Mouse (Mus musculus) monocyte, adult 5-6 weeks (primary cell): Measurements from ENCODE around the gene Rgs7. TPM values are rescaled to one million over a fixed set of nuclear protein-coding genes. Genes with fewer than 3 reads are reported as not detected.

Experiments
- ATAC-seq: fragments of 153-309, 156-312 bp; replicated peaks from 2 replicates; pipeline ENCODE4 v1.8.0; 2017; ENCODE audit warnings: mild to moderate bottlenecking; ENCODE audit not compliant: low TSS enrichment, insufficient number of reproducible peaks, severe bottlenecking, poor library complexity, low FRiP score
- total RNA-seq: library from RNA; stranded (forward); fragments of 200-1000, 200-491, 200-594 nt; gene quantifications from 3 replicates; pipeline ENCODE4 v1.2.3, GENCODE M21; 2017

Rgs7 gene
- total RNA-seq, 1 experiment from 2014 or later, result not detected

DNA sequence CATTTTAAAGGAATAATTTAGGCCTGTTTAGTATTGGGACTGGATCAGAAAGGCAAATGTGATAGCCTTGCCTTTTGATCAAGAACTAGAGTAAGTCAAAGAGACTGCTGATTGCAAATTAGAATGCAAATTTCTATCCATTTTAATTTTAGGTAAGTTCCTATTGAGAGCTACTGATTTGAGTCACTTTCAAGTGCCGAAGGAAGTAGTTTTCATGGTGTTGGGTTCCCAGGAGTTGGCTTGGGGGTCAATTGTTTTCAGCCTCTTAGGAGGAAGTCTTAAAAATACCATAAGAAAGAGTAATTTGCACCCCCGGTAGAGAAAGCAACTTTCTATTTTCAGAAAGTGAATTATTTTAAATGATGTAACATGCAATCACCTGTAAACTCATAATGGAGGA lies 285.3 kb downstream of the Rgs7 start:
- ATAC-seq, result no peak

- ATAC-seq, result no peak
These were observed 286.7 kb downstream of the Rgs7 start for GRCm38 (mm10) chr1:175205633-175206032.

DNA sequence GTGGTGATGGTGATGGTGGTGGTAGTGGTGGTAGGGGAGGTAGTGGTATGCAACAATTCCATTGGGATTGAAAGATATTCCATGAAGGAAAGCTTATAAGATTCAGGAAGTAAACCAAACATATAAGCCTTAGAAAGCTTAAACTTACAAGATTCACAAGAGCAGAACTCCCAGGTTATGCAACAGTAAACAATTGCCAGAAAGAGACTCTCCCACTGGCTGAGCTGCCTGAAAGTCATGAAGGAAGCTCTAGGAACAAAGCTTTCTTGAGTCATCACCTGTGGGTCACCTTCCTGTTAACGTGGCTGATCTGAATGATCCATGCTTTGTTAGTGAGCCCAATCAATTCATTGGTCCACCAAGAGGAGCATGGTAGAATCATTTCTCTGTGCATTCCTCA lies 288.8 kb downstream of the Rgs7 start:
- no peak for ATAC-seq

GRCm38 (mm10) chr1:175202902-175203301 lies 289.4 kb downstream of the Rgs7 start:
- ATAC-seq, result no peak

GRCm38 (mm10) chr1:175198881-175199280 lies 293.4 kb downstream of the Rgs7 start:
- ATAC-seq, result no peak

- no peak for ATAC-seq
These were observed 296.5 kb downstream of the Rgs7 start for GRCm38 (mm10) chr1:175195806-175196205.

DNA sequence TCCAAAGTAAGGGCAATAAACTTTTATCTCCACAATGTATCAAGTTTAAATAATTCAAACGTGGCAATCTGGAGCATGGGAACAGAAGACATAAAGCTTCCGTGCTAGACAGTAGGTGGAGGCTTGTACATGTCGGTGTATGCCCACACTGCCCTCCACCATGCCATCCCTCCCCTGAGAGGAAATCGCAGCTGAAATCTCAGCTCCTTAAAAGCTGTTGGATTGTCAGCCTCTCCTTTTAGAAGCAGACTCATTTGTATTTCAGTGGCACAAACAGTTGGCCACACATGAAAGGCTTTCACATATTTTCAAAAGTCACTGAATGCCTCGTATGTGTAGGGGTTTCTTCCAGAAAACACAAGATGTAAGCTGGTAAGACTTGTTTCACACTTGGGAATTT lies 304.1 kb downstream of the Rgs7 start:
- no peak for ATAC-seq

- no peak for ATAC-seq
These were observed 307.1 kb downstream of the Rgs7 start for GRCm38 (mm10) chr1:175185211-175185610.

- ATAC-seq, result no peak
These were observed 307.6 kb downstream of the Rgs7 start for GRCm38 (mm10) chr1:175184736-175185135.

DNA sequence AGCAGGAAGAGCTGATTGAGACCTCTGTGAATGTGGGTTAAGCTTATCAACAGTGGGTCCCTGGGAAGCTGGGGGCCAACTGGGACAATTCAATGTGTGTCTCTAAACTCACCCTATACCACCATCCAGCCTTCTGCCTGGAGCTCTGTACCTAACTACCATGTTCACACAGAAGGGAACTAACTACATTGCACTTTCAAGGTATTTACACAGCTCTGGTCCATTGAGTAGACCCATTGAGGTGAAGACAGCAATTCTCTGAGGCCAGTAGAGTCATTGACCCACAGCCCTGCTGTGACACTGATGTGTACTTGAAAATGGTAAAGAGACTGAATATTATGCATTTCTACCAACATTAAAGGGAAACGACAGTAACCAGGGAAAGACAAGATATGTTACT lies 313.6 kb downstream of the Rgs7 start:
- ATAC-seq, result no peak

GRCm38 (mm10) chr1:175174918-175175675 lies 317.2 kb downstream of the Rgs7 start:
- no peak for ATAC-seq

DNA sequence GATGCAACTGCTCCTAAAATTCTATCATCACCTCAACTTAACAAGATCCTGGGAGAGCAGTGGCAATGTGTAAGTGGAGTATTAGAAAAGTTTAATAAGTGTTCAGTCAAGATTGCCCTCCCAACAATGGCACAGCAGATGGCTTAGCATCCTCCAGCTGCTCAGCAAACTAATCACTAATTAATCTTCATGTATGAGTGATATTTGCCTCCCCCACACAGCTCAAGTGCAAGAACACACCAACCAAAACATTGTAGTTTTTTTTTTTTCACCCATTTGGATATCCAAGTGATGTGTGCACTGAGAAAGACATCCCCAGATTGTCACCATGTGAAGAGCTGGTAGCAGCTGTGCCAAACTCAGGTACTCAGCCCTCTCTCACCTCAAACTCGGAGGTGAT lies 336.8 kb downstream of the Rgs7 start:
- ATAC-seq, result no peak

GRCm38 (mm10) chr1:175143051-175143450 lies 349.2 kb downstream of the Rgs7 start:
- ATAC-seq, result no peak

GRCm38 (mm10) chr1:175128525-175128924 lies 363.8 kb downstream of the Rgs7 start:
- no peak for ATAC-seq

DNA sequence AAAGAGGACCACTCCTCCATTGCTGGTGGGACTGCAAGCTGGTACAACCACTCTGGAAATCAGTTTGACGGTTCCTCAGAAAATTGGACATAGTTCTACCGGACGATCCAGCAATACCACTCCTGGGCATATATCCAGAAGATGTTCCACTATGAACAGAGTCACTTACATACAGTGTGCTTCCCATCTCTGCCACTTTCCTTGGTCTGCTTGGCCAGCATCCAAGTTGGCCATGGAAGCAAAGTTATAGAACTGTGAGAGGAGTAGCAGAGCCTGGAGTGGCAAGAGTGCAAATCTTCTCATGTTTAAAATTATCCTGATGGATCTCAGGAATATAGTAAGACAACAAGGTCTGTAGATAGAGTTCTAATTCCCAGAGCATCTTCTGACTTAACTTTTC lies 367.9 kb downstream of the Rgs7 start:
- no peak for ATAC-seq

- ATAC-seq, result no peak
These were observed 373.3 kb downstream of the Rgs7 start for GRCm38 (mm10) chr1:175118904-175119555.

GRCm38 (mm10) chr1:175108270-175108860 lies 383.9 kb downstream of the Rgs7 start:
- ATAC-seq, result no peak

DNA sequence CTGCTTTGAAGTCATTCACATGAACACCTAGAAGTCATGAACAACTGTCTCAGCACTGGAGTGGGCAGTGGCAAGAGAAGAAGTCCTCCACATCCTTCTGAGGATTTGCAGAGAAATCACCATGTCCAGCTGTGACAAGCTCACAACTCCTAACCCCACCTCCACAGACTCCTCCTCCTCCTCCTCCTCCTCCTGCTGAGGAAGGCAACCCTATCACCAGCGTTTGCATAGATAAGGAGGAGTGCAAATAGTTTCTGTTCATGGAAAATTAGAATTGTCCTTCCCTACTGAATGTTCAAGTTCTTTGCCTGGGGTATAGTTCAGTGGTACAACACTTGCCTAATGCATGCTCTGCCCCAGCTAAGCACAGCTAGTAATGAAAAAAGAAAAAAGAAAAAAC lies 386.0 kb downstream of the Rgs7 start:
- ATAC-seq, result no peak

DNA sequence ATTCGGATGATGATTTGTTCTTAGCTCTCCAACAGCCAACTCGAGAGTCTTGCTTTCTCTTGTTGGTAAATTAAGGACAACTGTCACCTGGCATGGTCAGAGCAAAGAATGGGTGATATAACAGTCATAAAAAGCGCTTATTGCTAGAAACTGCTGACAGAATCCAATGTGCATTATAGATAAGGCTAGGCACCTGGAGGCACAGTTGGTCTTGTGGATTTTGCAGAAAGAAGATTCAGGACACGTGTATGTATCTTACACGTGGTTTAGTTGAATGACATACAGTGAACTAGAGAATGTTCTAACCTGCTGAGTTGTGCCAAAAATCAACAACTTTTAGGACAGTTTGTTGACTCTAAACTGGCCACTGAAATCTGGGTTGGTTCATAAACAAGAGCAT lies 386.9 kb downstream of the Rgs7 start:
- ATAC-seq, result no peak

DNA sequence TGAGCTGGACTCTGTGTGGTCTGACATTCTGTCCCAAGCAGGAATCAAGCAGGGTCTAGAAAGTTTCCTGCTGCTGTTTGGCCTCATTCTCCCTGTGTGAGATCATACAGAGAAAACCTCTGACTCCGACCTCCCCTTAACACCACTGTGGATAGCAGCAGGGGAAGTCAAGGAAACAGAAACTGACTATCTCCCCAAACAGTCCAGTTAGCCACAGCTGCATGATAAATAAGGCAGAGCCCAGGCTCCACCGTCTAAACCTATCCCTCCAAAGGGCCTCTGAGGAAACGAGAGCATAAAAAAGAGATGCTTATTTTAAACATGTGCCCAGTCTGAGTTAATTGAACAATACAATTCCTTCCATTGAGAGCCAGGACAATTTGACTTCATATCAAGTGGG lies 395.3 kb downstream of the Rgs7 start:
- no peak for ATAC-seq
